Mouse (Mus musculus) Patski (cell line): ENCODE measurements around the gene Adamts13. TPM values are rescaled to one million over a fixed set of nuclear protein-coding genes. Genes with fewer than 3 reads are reported as not detected.

Source experiments
- ATAC-seq: fragments of 100-300 bp; one replicate; pipeline ENCODE4 v1.8.0; 2021
- CTCF ChIA-PET: fragments of 350-600 bp; sonication (Branson Sonifier 250); formaldehyde crosslinking; loops from one replicate; lab custom pipeline; 2022; ENCODE audit warnings: inconsistent platforms; lab: Charles Lee
- POLR2A ChIA-PET: fragments of 350-600 bp; sonication (Branson Sonifier 250); formaldehyde crosslinking; loops from one replicate; lab custom pipeline; 2022; ENCODE audit warnings: antibody characterized with exemption, inconsistent platforms; lab: Charles Lee
- DNase-seq: peaks from one replicate; pipeline ENCODE4 v3.0.0-alpha.2; 2011; ENCODE audit warnings: low read depth, low spot score
- H3K27me3 ChIP-seq: fragments of 371-371 bp; one replicate; pipeline ENCODE4 v1.5.1; 2021
- CTCF ChIP-seq: fragments of 100-300 bp; IDR thresholded peaks from one replicate; pipeline ENCODE4 v1.5.1; 2021
- in situ Hi-C: fragments of 300-500 bp; cut with MboI; formaldehyde crosslinking; loops from 3 replicates; pipeline ENCODE4 v1.11.1; 2018; ENCODE audit warnings: low pct_unique_long_range_greater_than_20kb, mixed read lengths
- polyA plus RNA-seq: library from polyadenylated mRNA; unstranded; gene quantifications from one replicate; pipeline ENCODE4 v1.2.3, GENCODE M21; 2021

Gene Adamts13
- polyA plus RNA-seq, 1 experiment from 2014 or later, result 0.04 TPM

- ChIA-PET CTCF (no interaction called here), POLR2A (no interaction called here)
- peaks cover 18% of the 10 kb centered on the region for H3K27me3 ChIP-seq
- DNase-seq (no peak), ATAC-seq (no peak)
- TF ChIP-seq CTCF, result no peak
- in situ Hi-C loops, result no loop called here
Observed at GRCm38 (mm10) chr2:26967262-26967661, 6.0 kb upstream of the Adamts13 start.

GRCm38 (mm10) chr2:26973960-26974359 lies 744 bp downstream of the Adamts13 start:
- ChIA-PET CTCF (interaction anchor here (1.0 kb wide), 1 partner anchor 44 kb away, joined by 3 read pairs; no protein-coding TSS in a partner anchor), POLR2A (interaction anchor here (0.6 to 1.3 kb wide), 2 partner anchors 16 to 64 kb away, joined by 3 to 5 read pairs; no protein-coding TSS in a partner anchor)

GRCm38 (mm10) chr2:26980361-26980760 lies 7.1 kb downstream of the Adamts13 start:
- DNase-seq, result no peak
- ATAC-seq, result no peak
- ChIA-PET POLR2A (no interaction called here), CTCF (interaction anchor here (1.3 kb wide), 1 partner anchor 37 kb away, joined by 3 read pairs; no protein-coding TSS in a partner anchor)
- H3K27me3 ChIP-seq, result peaks cover 36% of the 10 kb centered on the region
- no peak for TF ChIP-seq CTCF
- in situ Hi-C loops, result no loop called here

More at GRCm38 (mm10) chr2:26973960-26974359, 744 bp downstream of the Adamts13 start:
- TF ChIP-seq CTCF, result no peak
- DNase-seq, result no peak
- peaks cover 59% of the 10 kb centered on the region for H3K27me3 ChIP-seq
- in situ Hi-C loops, result no loop called here
- no peak for ATAC-seq

GRCm38 (mm10) chr2:26984179-26984578 lies 11.0 kb downstream of the Adamts13 start:
- ChIA-PET CTCF (no interaction called here), POLR2A (interaction anchor here (0.7 kb wide), 1 partner anchor 267 kb away, joined by 4 read pairs; no protein-coding TSS in a partner anchor)
- DNase-seq (no peak), ATAC-seq (no peak)
- in situ Hi-C loops, result no loop called here
- peaks cover 19% of the 10 kb centered on the region for H3K27me3 ChIP-seq
- no peak for TF ChIP-seq CTCF

GRCm38 (mm10) chr2:26984640-26985039 lies 11.4 kb downstream of the Adamts13 start:
- ATAC-seq (no peak), DNase-seq (no peak)
- CTCF ChIA-PET, result no interaction called here
- POLR2A ChIA-PET, result no interaction called here
- TF ChIP-seq CTCF, result no peak
- in situ Hi-C loops, result no loop called here
- H3K27me3 ChIP-seq, result peaks cover 23% of the 10 kb centered on the region

DNA sequence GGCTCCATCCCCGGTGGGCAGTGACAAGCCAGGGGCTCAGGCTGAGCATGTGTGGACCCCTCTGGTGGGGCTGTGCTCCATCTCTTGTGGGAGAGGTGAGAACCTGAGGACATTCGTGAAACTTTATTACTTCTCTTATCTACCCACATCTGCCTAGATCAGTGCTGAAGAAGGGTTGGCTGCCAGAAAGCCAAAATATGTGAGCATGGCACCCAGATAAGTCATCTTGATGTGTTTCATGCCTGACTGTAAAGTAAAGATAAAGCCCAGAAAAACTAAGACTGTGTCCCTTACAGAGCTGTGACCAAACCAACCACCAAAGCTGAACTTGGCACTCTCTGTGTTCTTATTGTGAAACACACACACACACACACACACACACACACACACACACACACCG lies 20.7 kb downstream of the Adamts13 start:
- ChIA-PET CTCF (no interaction called here), POLR2A (no interaction called here)
- peaks cover 29% of the 10 kb centered on the region for H3K27me3 ChIP-seq
- in situ Hi-C loops, result no loop called here
- no peak for ATAC-seq
- DNase-seq, result no peak
- no peak for TF ChIP-seq CTCF

GRCm38 (mm10) chr2:26997498-26997897 lies 24.3 kb downstream of the Adamts13 start:
- DNase-seq, result no peak
- H3K27me3 ChIP-seq, result peaks cover 21% of the 10 kb centered on the region
- ATAC-seq, result no peak
- ChIA-PET POLR2A (interaction anchor here (0.6 kb wide), 1 partner anchor 717 kb away, joined by 7 read pairs; no protein-coding TSS in a partner anchor), CTCF (interaction anchor here (1.3 kb wide), 1 partner anchor 11 kb away, joined by 3 read pairs; no protein-coding TSS in a partner anchor)
- in situ Hi-C loops, result no loop called here
- no peak for TF ChIP-seq CTCF

DNA sequence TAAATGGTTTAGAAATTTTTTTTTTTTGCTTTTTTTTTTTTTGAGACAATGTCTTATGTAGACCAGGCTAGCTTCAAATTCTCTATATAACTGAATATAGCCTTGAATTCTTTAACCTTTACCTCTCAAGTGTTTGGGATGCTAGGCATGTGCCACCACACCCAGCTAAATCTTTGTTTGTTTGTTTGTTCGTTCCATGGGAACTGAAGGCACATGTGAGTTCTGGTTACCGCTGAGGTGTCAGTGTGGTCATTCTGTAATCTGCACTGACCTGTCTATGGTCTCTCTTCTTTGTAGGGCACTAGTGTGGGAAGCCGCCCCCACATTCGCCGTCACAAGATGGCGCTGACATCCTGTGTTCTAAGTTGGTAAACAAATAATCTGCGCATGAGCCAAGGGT lies 24.8 kb downstream of the Adamts13 start:
- POLR2A ChIA-PET, result no interaction called here

DNA sequence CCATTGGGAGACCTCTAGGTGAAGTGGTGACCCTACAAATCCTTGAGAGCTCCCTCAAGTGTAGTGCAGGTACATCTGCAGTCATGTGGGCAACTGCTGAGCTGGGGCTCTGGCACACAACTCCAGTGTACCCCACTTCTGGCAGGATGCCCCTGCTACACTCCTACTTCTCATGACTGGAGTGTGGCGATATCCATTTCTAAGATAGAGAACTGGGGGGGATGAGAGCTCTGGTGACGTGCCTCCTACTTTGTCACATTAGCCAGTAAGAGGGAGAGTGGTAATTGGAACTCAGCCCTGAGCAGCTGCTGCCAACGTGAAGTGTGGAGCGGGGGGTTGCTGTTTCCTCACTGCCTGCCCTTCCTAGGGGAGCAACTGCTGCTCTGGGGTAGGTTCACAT lies 33.0 kb downstream of the Adamts13 start:
- no peak for ATAC-seq
- CTCF ChIA-PET, result interaction anchor here (1.1 kb wide), 1 partner anchor 32 kb away, joined by 3 read pairs; no protein-coding TSS in a partner anchor
- in situ Hi-C loops, result no loop called here
- TF ChIP-seq CTCF, result no peak
- DNase-seq, result no peak
- POLR2A ChIA-PET, result no interaction called here
- no peaks in the 10 kb centered on the region for H3K27me3 ChIP-seq

More for the DNA sequence above, 24.8 kb downstream of the Adamts13 start:
- in situ Hi-C loops, result no loop called here
- peaks cover 21% of the 10 kb centered on the region for H3K27me3 ChIP-seq
- no peak for ATAC-seq
- no peak for DNase-seq
- TF ChIP-seq CTCF, result no peak
- CTCF ChIA-PET, result interaction anchor here (1.3 kb wide), 1 partner anchor 12 kb away, joined by 3 read pairs; no protein-coding TSS in a partner anchor

- TF ChIP-seq CTCF, result no peak
- DNase-seq, result no peak
- in situ Hi-C loops, result no loop called here
- POLR2A ChIA-PET, result no interaction called here
- no peak for ATAC-seq
- CTCF ChIA-PET, result interaction anchor here (2.3 kb wide), 1 partner anchor 10 kb away, joined by 9 read pairs; no protein-coding TSS in a partner anchor
- H3K27me3 ChIP-seq, result no peaks in the 10 kb centered on the region
Observed at GRCm38 (mm10) chr2:27007701-27008100, 34.5 kb downstream of the Adamts13 start.

- ChIA-PET POLR2A (interaction anchor here (0.6 to 1.0 kb wide), 2 partner anchors 30 to 51 kb away, joined by 3 read pairs; no protein-coding TSS in a partner anchor), CTCF (interaction anchor here (1.0 to 2.4 kb wide), 3 partner anchors 8 to 363 kb away, joined by 3 to 9 read pairs (median 8); no protein-coding TSS in a partner anchor)
- no peaks in the 10 kb centered on the region for H3K27me3 ChIP-seq
- ATAC-seq (peak; percentile 71), DNase-seq (peak; percentile 17)
- TF ChIP-seq CTCF, result no peak
- in situ Hi-C loops, result loop anchor here (5.0 kb wide), 1 partner anchor 367 kb away; no protein-coding TSS in a partner anchor
Observed at GRCm38 (mm10) chr2:27009714-27010244, 36.6 kb downstream of the Adamts13 start, which contains the start of gene Cacfd1. Gene Cacfd1 (plus strand): TSS chr2:27009926.
